Mouse (Mus musculus) myocyte (in vitro differentiated cells): Measurements from ENCODE around the gene Hoxa6. TPM values are rescaled to one million over a fixed set of nuclear protein-coding genes. Genes with fewer than 3 reads are reported as not detected.

ENCODE experiments used
- H3K27me3 ChIP-seq: one replicate; pipeline ENCODE4 v1.6.1; 2011; ENCODE audit not compliant: control insufficient read depth, insufficient read depth, insufficient read length
- H3K36me3 ChIP-seq: one replicate; pipeline ENCODE4 v1.6.1; 2011; ENCODE audit not compliant: control insufficient read depth, insufficient read depth
- H3K4me2 ChIP-seq: one replicate; pipeline ENCODE4 v1.6.1; 2011; ENCODE audit warnings: low read depth, control low read depth
- H3K4me3 ChIP-seq: one replicate; pipeline ENCODE4 v1.5.1; 2011; ENCODE audit warnings: mild to moderate bottlenecking, control low read depth, moderate library complexity
- H3K79me2 ChIP-seq: one replicate; pipeline ENCODE4 v1.6.1; 2011; ENCODE audit not compliant: control insufficient read depth, insufficient read depth
- H3ac ChIP-seq: one replicate; pipeline ENCODE4 v1.6.1; 2011; ENCODE audit not compliant: control insufficient read depth, insufficient read length
- CEBPB ChIP-seq: IDR thresholded peaks from 2 replicates; pipeline ENCODE4 v1.6.1; 2011; ENCODE audit warnings: mild to moderate bottlenecking, moderate library complexity; ENCODE audit not compliant: poor library complexity, insufficient read depth, severe bottlenecking
- E2F4 ChIP-seq: IDR thresholded peaks from one replicate; pipeline ENCODE4 v1.6.1; 2011; ENCODE audit warnings: mild to moderate bottlenecking, control low read depth, moderate library complexity; ENCODE audit not compliant: insufficient read depth
- MAX ChIP-seq: IDR thresholded peaks from one replicate; pipeline ENCODE4 v1.6.1; 2011; ENCODE audit warnings: low read depth, mild to moderate bottlenecking, control low read depth
- MYOD1 ChIP-seq, 3 experiments: IDR thresholded peaks; one replicate each; pipeline ENCODE4 v1.6.1; 2011; ENCODE audit warnings: control low read depth in 2 of 3, low read depth in 2 of 3, mild to moderate bottlenecking in 2 of 3, moderate library complexity in 1 of 3; ENCODE audit not compliant: insufficient read length in 2 of 3, control insufficient read depth in 1 of 3
- MYOG ChIP-seq, 3 experiments: IDR thresholded peaks; one replicate each; pipeline ENCODE4 v1.6.1; 2011; ENCODE audit warnings: control low read depth in 2 of 3, low read depth in 2 of 3, mild to moderate bottlenecking in 2 of 3; ENCODE audit not compliant: insufficient read length in 2 of 3, control insufficient read depth in 1 of 3, insufficient read depth in 1 of 3
- POLR2A ChIP-seq: IDR thresholded peaks from one replicate; pipeline ENCODE4 v1.6.1; 2011; ENCODE audit warnings: low read depth, mild to moderate bottlenecking, control low read depth, moderate library complexity; ENCODE audit not compliant: insufficient read length
- POLR2AphosphoS2 ChIP-seq: IDR thresholded peaks from one replicate; pipeline ENCODE4 v1.6.1; 2011; ENCODE audit warnings: low read depth, control low read depth; ENCODE audit not compliant: insufficient read length
- REST ChIP-seq: IDR thresholded peaks from one replicate; pipeline ENCODE4 v1.6.1; 2011; ENCODE audit warnings: mild to moderate bottlenecking, control low read depth, moderate library complexity; ENCODE audit not compliant: insufficient read depth, insufficient read length
- SRF ChIP-seq: IDR thresholded peaks from one replicate; pipeline ENCODE4 v1.6.1; 2011; ENCODE audit warnings: low read depth; ENCODE audit not compliant: control insufficient read depth, insufficient read length
- TCF12 ChIP-seq: IDR thresholded peaks from one replicate; pipeline ENCODE4 v1.6.1; 2011; ENCODE audit warnings: mild to moderate bottlenecking, control low read depth; ENCODE audit not compliant: poor library complexity, insufficient read depth, severe bottlenecking
- TCF3 ChIP-seq: IDR thresholded peaks from one replicate; pipeline ENCODE4 v1.6.1; 2011; ENCODE audit warnings: low read depth, control low read depth; ENCODE audit not compliant: insufficient read length
- USF1 ChIP-seq: IDR thresholded peaks from one replicate; pipeline ENCODE4 v1.6.1; 2011; ENCODE audit warnings: low read depth, mild to moderate bottlenecking, control low read depth, moderate library complexity
- polyA plus RNA-seq: library from polyadenylated mRNA; unstranded; fragments of >200 nt; fragmentation: generic; extraction: Trizol; gene quantifications from one replicate; pipeline ENCODE4 v1.2.1, GENCODE M21; 2012; ENCODE audit warnings: missing spikeins

Gene Hoxa6
- polyA plus RNA-seq, 1 experiment: 0.88 TPM

- TF ChIP-seq CEBPB (no peak), SRF (no peak), E2F4 (no peak), TCF12 (no peak), MAX (no peak), MYOG (IDR thresholded peaks at IDR 0.05; ENCODE audit: control insufficient read depth in 1 of 3, insufficient read depth in 1 of 3, insufficient read length in 2 of 3, low read depth in 2 of 3) (peak in 2 of 3 experiments; percentile 15 to 26), MYOD1 (IDR thresholded peaks at IDR 0.05; ENCODE audit: control insufficient read depth in 1 of 3, insufficient read length in 2 of 3, low read depth in 2 of 3) (peak in 1 of 3 experiments; percentile 46), POLR2A (no peak), USF1 (no peak), TCF3 (no peak), POLR2AphosphoS2 (no peak)
- Histone ChIP-seq H3K4me3 (peak overlapping the region; percentile 86), H3K79me2 (peaks cover 16% of the 10 kb centered on the region), H3ac (peak overlapping the region; percentile 56), H3K36me3 (peaks cover 3% of the 10 kb centered on the region), H3K27me3 (no peaks in the 10 kb centered on the region), H3K4me2 (peak overlapping the region; percentile 98)
Observed at GRCm38 (mm10) chr6:52157466-52158275, 50.9 kb downstream of the Hoxa6 start.

DNA sequence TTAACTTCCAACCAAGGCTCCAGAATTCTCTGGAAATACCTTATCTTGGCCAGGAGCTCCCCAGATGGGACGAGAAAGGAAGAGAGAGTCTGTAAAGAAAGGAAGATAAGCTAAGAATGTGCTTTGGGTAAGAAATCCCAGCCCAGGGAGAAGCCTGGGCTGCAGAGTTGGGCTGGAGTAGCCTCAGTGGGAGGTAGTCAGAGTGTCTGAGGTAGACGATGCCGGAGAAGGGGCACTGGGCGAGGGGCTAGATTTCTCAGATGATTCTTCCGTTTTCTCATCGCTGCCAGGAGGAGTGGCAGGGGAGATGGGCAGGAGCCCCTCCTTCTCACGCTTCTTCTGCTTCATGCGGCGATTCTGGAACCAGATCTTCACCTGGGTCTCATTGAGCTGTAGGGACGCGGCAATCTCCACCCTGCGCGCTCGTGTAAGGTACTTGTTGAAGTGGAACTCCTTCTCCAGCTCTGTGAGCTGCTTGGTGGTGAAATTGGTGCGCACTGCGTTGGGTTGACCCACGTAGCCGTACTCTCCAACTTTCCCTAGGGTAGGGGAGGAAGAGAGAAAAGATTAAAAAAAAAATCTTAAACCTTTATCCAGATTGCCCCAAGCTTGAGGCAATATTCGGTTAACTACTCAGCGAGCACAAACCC lies 51.8 kb downstream of the Hoxa6 start:
- Histone ChIP-seq H3K79me2 (peaks cover 13% of the 10 kb centered on the region), H3K36me3 (no peaks in the 10 kb centered on the region), H3ac (no peak overlapping the region), H3K4me3 (no peak overlapping the region), H3K4me2 (no peak overlapping the region), H3K27me3 (no peaks in the 10 kb centered on the region)
- TF ChIP-seq E2F4 (no peak), TCF12 (no peak), MYOG (IDR thresholded peaks at IDR 0.05; ENCODE audit: control insufficient read depth in 1 of 3, insufficient read depth in 1 of 3, insufficient read length in 2 of 3, low read depth in 2 of 3) (no peak), SRF (no peak), REST (no peak), TCF3 (no peak), USF1 (no peak), MYOD1 (IDR thresholded peaks at IDR 0.05; ENCODE audit: control insufficient read depth in 1 of 3, insufficient read length in 2 of 3, low read depth in 2 of 3) (no peak)

Other genes starting within 250 kb of the Hoxa6 start
- 25.6 TPM for gene Skap2, start 196.2 kb downstream of the Hoxa6 start, polyA plus RNA-seq
- 2.0 TPM for gene Hoxa1, start 50.4 kb downstream of the Hoxa6 start, polyA plus RNA-seq
- 0.32 TPM for gene Hoxa2, start 43.9 kb downstream of the Hoxa6 start, polyA plus RNA-seq
- 0.11 TPM for gene 5730596B20Rik, start 31.2 kb downstream of the Hoxa6 start, polyA plus RNA-seq
- 1.4 TPM for gene Hoxa4, start 17.0 kb downstream of the Hoxa6 start, polyA plus RNA-seq
- 1.6 TPM for gene Hoxa5, start 4.1 kb downstream of the Hoxa6 start, polyA plus RNA-seq
- 1.0 TPM for gene Hoxa3, start 4.6 kb upstream of the Hoxa6 start, polyA plus RNA-seq
- 0.52 TPM for gene Gm28308, start 4.6 kb upstream of the Hoxa6 start, polyA plus RNA-seq
- gene Hoxa7, start 13.1 kb upstream of the Hoxa6 start, polyA plus RNA-seq: 11.9 TPM
- gene Hoxa9, start 22.4 kb upstream of the Hoxa6 start, polyA plus RNA-seq: 17.7 TPM
- 15.8 TPM for gene Hoxa10, start 32.1 kb upstream of the Hoxa6 start, polyA plus RNA-seq
- 10.9 TPM for gene Hoxa11, start 37.1 kb upstream of the Hoxa6 start, polyA plus RNA-seq
- gene Hoxa13, start 52.2 kb upstream of the Hoxa6 start, polyA plus RNA-seq: 0.72 TPM
- gene Evx1, start 104.8 kb upstream of the Hoxa6 start, polyA plus RNA-seq: not detected